Mouse (Mus musculus): ENCODE measurements at regions not wholly inside any gene's neighbourhood (a gene's known extent, or its start where the extent isn't known, plus 50 kb on each side); places are given as distances from the start of the nearest gene placed in this dataset.
A peak's percentile ranks its signal among the peaks of the same experiment; 100 is the strongest.

- no peak for DNase-seq
Measured at GRCm38 (mm10) chr14:97694238-97694637, 475.3 kb downstream of the Dach1 start.

- DNase-seq: no peak
Measured at GRCm38 (mm10) chr14:97684617-97685016, 484.9 kb downstream of the Dach1 start.

DNA sequence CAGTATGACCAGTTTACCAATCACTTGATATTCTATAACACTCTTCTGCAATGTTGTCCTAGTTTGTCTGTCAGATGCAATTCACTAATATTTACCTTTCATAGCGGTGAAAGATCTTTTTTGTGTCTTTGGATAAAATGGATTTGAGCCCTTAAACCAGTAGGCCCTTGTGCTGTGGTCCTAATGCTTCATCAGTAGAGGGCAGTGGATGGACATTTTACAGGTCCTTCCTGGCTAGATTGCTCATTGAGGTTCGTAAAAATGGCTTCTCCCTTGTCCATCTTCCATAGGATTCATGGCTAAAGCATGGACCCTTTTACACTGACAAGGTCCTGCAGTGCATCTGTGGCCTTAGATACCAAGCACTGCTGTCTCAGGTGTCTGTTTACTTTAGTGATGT is 501.8 kb downstream of the Dach1 start:
- DNase-seq: peak in 1 of 2 experiments; percentile 10

GRCm38 (mm10) chr14:97638187-97638792 is 531.3 kb downstream of the Dach1 start:
- DNase-seq: no peak

DNA sequence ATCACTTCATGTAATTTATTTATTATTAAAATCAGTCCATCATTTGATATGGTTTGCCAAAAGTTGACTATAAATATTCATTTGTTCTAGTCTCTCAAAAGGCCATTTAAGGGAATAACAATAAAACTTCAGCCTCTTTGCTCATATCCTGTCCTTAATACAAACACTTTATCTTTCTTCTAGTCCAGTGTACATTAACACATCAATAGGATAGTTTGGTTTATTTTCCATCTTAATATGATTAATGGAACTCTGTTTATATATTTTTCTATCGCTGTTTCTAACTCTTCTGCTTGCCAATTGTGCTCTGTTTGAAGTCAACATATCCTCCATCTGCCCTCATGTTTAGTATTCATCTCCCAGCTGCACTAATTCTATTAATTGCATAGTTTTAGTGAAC is 558.1 kb downstream of the Dach1 start:
- no peak for DNase-seq

- no peak for DNase-seq
Measured at GRCm38 (mm10) chr14:97596694-97597093, 572.9 kb downstream of the Dach1 start.

DNA sequence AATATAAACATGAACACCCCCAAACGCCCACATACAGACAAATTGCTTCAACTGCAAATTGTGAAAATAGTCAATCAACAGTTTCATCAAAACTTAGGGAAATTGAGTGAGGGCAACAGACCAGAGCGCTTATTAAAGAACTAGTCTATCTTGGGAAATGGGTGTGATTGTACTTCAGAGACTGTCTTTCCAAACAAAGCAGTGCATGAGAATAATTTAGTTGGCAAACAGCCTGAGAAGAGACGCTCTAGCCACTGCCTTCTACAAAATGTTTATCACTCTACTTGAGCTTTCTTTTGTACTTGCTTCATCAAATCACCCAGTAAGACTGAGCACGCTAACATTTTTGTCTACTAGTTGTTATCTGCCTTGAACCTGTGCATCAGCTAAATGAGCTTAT is 581.0 kb downstream of the Dach1 start:
- DNase-seq: no peak

GRCm38 (mm10) chr14:97588182-97588581 is 581.4 kb downstream of the Dach1 start:
- DNase-seq: peak; percentile 48 to 65

GRCm38 (mm10) chr14:97586962-97587361 is 582.6 kb downstream of the Dach1 start:
- DNase-seq: peak in 1 of 2 experiments; percentile 7

- DNase-seq: no peak
Measured at GRCm38 (mm10) chr14:97570274-97570673, 599.3 kb downstream of the Dach1 start.

- DNase-seq: peak; percentile 16 to 41
Measured at GRCm38 (mm10) chr14:97560121-97560907, 609.3 kb downstream of the Dach1 start.

GRCm38 (mm10) chr14:97559559-97559958 is 610.0 kb downstream of the Dach1 start:
- peak; percentile 10 to 15 for DNase-seq

- DNase-seq: no peak
Measured at GRCm38 (mm10) chr14:97558289-97558688, 611.3 kb downstream of the Dach1 start.

GRCm38 (mm10) chr14:97557888-97558287 is 611.7 kb downstream of the Dach1 start:
- DNase-seq: no peak

- no peak for DNase-seq
Measured at GRCm38 (mm10) chr14:97546276-97546675, 623.3 kb downstream of the Dach1 start.

GRCm38 (mm10) chr14:97544307-97544706 is 625.3 kb downstream of the Dach1 start:
- peak; percentile 17 to 19 for DNase-seq

DNA sequence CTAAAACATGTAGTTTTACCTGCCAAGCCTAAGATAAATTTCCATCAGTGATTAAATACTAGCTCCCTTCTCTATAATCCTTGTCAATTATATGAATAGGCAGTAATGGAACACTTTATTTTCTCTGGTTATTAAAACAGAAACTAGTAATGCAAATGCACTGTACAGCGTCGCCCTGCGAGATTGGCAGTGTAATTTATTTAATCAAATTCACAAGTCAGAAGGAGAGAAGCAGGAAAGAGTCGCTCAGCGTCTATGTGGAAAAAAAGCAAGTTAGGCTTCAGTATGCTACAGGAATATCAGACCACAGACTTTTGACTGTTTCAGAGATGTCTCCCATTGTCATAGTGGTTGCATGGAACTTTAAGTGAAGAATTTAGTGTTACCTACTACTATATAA is 632.6 kb downstream of the Dach1 start:
- no peak for DNase-seq

GRCm38 (mm10) chr14:97511318-97511717 is 658.2 kb downstream of the Dach1 start:
- no peak for DNase-seq

GRCm38 (mm10) chr14:97489427-97490347 is 679.9 kb downstream of the Dach1 start:
- DNase-seq: no peak

DNA sequence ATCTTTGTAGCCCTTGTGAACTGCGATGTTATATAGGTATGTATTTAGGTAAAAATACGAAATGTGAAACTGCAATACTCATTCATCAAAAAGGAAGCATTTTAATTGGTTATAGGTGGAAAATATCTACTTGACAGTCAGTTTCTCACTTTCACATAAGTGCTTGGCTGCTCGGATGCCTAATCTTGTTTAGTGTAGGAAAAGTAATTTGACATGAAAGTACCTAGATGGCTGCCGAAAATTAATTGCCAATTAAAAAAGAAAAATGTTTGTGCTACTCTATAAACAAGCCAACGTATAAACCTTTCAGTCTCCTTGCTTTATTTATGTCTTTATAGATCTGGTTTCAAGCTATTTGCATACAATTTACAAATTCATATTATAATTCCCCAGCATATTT is 691.3 kb downstream of the Dach1 start:
- DNase-seq: no peak

DNA sequence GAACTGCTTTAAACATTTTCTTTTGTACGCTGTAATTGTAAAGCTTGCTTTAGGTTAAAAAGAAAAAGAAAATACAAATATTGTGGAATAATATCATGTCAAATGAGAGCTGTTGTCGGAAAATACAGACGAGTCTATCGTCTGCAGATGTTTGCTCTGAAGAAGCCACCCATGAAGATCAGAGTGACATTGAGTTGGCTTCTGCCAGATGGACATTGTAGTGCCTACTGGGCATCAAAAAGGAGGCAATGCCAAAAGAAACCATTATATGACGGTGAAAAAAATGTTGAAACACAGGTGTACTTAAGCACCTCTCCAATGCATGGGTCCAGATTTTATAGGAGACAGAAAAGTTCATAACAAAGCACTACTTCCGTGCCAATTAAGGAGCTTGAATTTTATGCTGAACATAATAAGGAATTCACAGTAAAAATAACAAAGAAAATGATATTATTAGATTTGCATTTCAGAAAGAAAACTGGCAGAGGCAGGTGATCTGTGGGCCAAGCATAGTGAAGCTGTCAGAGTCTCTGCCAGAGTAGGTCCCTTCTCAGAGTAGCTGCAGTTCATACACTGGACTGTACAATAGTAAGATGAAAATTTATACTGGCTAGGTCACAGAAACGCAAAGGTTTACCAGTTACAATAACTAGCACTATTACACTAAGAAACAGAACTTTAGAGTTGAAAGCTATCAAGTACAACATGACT is 718.9 kb downstream of the Dach1 start:
- DNase-seq: no peak

GRCm38 (mm10) chr14:97448617-97449016 is 720.9 kb downstream of the Dach1 start:
- no peak for DNase-seq

- DNase-seq: no peak
Measured at GRCm38 (mm10) chr14:97446793-97447192, 722.8 kb downstream of the Dach1 start.
